In genomic region chrX:12140086-12140740, GRCm38 (mm10) we compare ENCODE assay signal across 8 mouse cellular contexts. TPM values are rescaled to one million over a fixed set of nuclear protein-coding genes. Genes with fewer than 3 reads are reported as not detected.
A peak's percentile ranks its signal among the peaks of the same experiment; 100 is the strongest.
DNase-seq lines count a peak whose midpoint lies in the region; ATAC-seq and TF ChIP-seq lines count a peak whose summit lies in the region.

No protein-coding gene starts in this region.

- peak overlapping the region; percentile 59 for H3K9ac ChIP-seq in forebrain, embryonic 11.5 days (ENCODE audit: low read length)
- peak overlapping the region; percentile 54 for H3K9ac ChIP-seq in intestine, embryonic 15.5 days
- peak overlapping the region; percentile 49 for H3K9ac ChIP-seq in midbrain, embryonic 13.5 days (replicated peaks)

- H3K27ac ChIP-seq in spleen, adult 2 months (ENCODE audit: insufficient read depth, low read length): peak overlapping the region; percentile 33; the same call in 1 of the 2 replicates
- H3K27ac ChIP-seq in forebrain, embryonic 11.5 days (ENCODE audit: low read depth, low read length): no peak overlapping the region
- no peak overlapping the region for H3K27ac ChIP-seq in intestine, embryonic 15.5 days
- H3K27ac ChIP-seq in midbrain, embryonic 13.5 days: no peak overlapping the region

- 0 out of 2 replicates have a peak, but pooled peaks have one; percentile 10 for ATAC-seq in forebrain, embryonic 11.5 days (replicated peaks; ENCODE audit: low FRiP score)
- ATAC-seq in intestine, embryonic 15.5 days: no peak
- ATAC-seq in midbrain, embryonic 13.5 days: no peak

- H3K4me1 ChIP-seq in spleen, adult 2 months (ENCODE audit: control insufficient read depth, insufficient read depth, insufficient read length): peaks cover 2% of the 10 kb centered on the region; the same call in 1 of the 2 replicates
- peaks cover 9% of the 10 kb centered on the region; the same call in 1 of the 2 replicates for H3K4me1 ChIP-seq in forebrain, embryonic 11.5 days (replicated peaks; ENCODE audit: control insufficient read depth, insufficient read depth, low read length)
- 0 out of 2 replicates have a peak, but pooled peaks cover 6% of the 10 kb centered on the region for H3K4me1 ChIP-seq in intestine, embryonic 15.5 days (replicated peaks)
- peaks cover 35% of the 10 kb centered on the region for H3K4me1 ChIP-seq in midbrain, embryonic 13.5 days (replicated peaks)

- no peak for TF ChIP-seq CTCF in spleen, adult 2 months (IDR thresholded peaks at IDR 0.05; ENCODE audit: extremely low read depth, insufficient read depth, insufficient read length, insufficient replicate concordance)

- no peaks in the 10 kb centered on the region for H3K9me3 ChIP-seq in forebrain, embryonic 11.5 days (ENCODE audit: control insufficient read depth, low read length)
- H3K9me3 ChIP-seq in intestine, embryonic 15.5 days: no peaks in the 10 kb centered on the region
- no peaks in the 10 kb centered on the region for H3K9me3 ChIP-seq in midbrain, embryonic 13.5 days

- peak overlapping the region; percentile 53 for H3K4me3 ChIP-seq in spleen, adult 2 months (ENCODE audit: extremely low read depth, insufficient read depth, insufficient read length)
- H3K4me3 ChIP-seq in forebrain, embryonic 11.5 days (ENCODE audit: low read depth, low read length): peak overlapping the region; percentile 19; the same call in 1 of the 2 replicates
- peak overlapping the region; percentile 25 for H3K4me3 ChIP-seq in intestine, embryonic 15.5 days (replicated peaks)
- H3K4me3 ChIP-seq in midbrain, embryonic 13.5 days (replicated peaks): peak overlapping the region; percentile 34

- no peaks in the 10 kb centered on the region for H3K36me3 ChIP-seq in spleen, adult 2 months (ENCODE audit: control insufficient read depth, insufficient read depth, low read length)
- no peaks in the 10 kb centered on the region for H3K36me3 ChIP-seq in forebrain, embryonic 11.5 days (ENCODE audit: control insufficient read depth, insufficient read depth, low read length)
- no peaks in the 10 kb centered on the region for H3K36me3 ChIP-seq in intestine, embryonic 15.5 days
- H3K36me3 ChIP-seq in midbrain, embryonic 13.5 days: no peaks in the 10 kb centered on the region

- DNase-seq in spleen, adult 2 months (ENCODE audit: low read depth in 1 of 2, low spot score in 2 of 2): no peak
- no peak for DNase-seq in spleen, postnatal 14 days (ENCODE audit: low spot score in 2 of 2)
- DNase-seq in forebrain, embryonic 11.5 days (ENCODE audit: low spot score): peak; percentile 63
- DNase-seq in right cerebral cortex, postnatal 4 days: no peak
- no peak for DNase-seq in layer of hippocampus, postnatal 25 days (ENCODE audit: extremely low spot score in 1 of 2, low spot score in 1 of 2)
- DNase-seq in layer of hippocampus, adult 9-11 months: no peak

- WGBS in spleen, adult 2 months: 11% methylated on average over 51 of the region's 51 CpGs
- 3% methylated on average over 48 of the region's 51 CpGs for WGBS in forebrain, embryonic 11.5 days
- WGBS in intestine, embryonic 15.5 days: 5% methylated on average over 51 of the region's 51 CpGs
- 3% methylated on average over 43 of the region's 51 CpGs for WGBS in midbrain, embryonic 13.5 days

- no peak for TF ChIP-seq POLR2A in spleen, adult 2 months (IDR thresholded peaks at IDR 0.05; ENCODE audit: low read depth, low read length)

- peak overlapping the region; percentile 49 for H3K4me2 ChIP-seq in forebrain, embryonic 11.5 days (ENCODE audit: low read depth, low read length, severe bottlenecking)
- H3K4me2 ChIP-seq in intestine, embryonic 15.5 days (replicated peaks): peak overlapping the region; percentile 58
- peak overlapping the region; percentile 56 for H3K4me2 ChIP-seq in midbrain, embryonic 13.5 days (replicated peaks)

- no peaks in the 10 kb centered on the region for H3K27me3 ChIP-seq in spleen, adult 2 months (ENCODE audit: control insufficient read depth, insufficient read depth, low read length)
- H3K27me3 ChIP-seq in forebrain, embryonic 11.5 days (ENCODE audit: control insufficient read depth, insufficient read depth, low read length): peaks cover 42% of the 10 kb centered on the region
- peaks cover 33% of the 10 kb centered on the region for H3K27me3 ChIP-seq in intestine, embryonic 15.5 days (replicated peaks)
- H3K27me3 ChIP-seq in midbrain, embryonic 13.5 days: peaks cover 78% of the 10 kb centered on the region

RNA-seq across cellular contexts. Expression of gene Bcor, which starts 19.9 kb away (rescaled TPM):
- 12.8 and 15.6 TPM in 2 replicates for polyA plus RNA-seq in spleen, adult 2 months (2012; rRNA removed)
- 23.5 and 26.3 TPM in 2 replicates for polyA plus RNA-seq in forebrain, embryonic 11.5 days (2014; fragmentation: Nextera tagmentation; extraction: Ambion mirVana)
- polyA plus RNA-seq in intestine, embryonic 15.5 days (2015; fragmentation: Nextera tagmentation; extraction: Ambion mirVana): 12.4 and 13.7 TPM in 2 replicates
- 24.1 and 25.4 TPM in 2 replicates for polyA plus RNA-seq in midbrain, embryonic 13.5 days (2015; fragmentation: Nextera tagmentation; extraction: Ambion mirVana)
- 10 to 100 TPM; 17.1 to 17.6 TPM for total RNA-seq in layer of hippocampus, postnatal 25 days (2021)
